Mouse (Mus musculus) ZHBTc4 (cell line): ENCODE measurements around the gene Gimap4.
"Not testable (repeated sequence)": the region's sequence is repeated elsewhere in the genome, so short reads cannot be mapped to it uniquely, and the experiment has no call there.

ENCODE experiments used
- DNase-seq: peaks from one replicate; pipeline ENCODE4 v3.0.0-alpha.2; 2011; ENCODE audit warnings: low read depth, low spot score

Gimap4 gene

DNA sequence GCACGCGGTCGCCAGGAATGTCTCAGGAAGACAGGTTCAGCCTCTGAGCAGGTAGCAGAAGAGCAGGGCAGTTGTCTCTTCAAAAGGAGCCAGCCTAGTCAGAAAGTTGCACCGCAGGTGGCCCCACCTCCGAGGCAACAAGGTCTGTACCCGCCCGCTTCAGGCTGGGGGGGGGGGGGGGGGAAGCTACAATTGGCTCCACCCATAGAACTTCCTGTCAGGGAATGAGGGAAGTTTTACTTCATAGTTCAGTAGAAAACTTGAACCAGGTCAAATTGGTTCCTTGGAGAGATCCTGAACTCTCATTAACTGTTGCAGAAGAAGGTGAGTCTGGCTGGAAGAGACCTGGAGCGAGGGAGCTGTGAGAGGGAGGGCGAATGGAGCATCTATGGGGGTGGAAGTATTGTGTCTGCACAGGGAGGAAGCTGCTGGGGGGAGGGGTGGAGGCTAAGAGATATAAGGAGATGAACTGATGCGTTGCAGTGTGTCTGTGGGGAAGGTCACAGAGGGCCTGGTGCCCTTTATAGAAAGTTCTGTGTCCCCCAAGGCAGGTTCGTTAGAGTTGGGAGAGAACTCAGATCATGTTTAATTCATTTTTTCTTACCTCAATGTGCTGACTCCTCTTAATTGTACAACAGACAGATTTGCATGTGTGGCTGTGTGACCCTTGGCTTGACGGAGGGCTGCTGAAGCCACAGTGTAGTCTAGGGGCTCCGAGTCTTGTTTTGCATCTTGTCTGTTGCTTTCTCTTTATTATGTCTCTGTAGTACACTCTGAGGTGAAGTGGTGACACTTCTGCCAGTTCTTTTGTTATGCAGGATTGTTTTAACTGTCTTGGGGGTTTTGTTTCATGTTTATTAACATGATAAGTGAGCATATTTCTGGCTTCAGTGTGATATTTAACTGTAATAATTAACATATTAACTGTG is 8.2 kb upstream of the Gimap4 start, which contains the start of gene Gimap9:
Gimap9 (plus strand) TSS at position 199 of the 929 bp plus-strand sequence.
- DNase-seq = peak; percentile 81

DNA sequence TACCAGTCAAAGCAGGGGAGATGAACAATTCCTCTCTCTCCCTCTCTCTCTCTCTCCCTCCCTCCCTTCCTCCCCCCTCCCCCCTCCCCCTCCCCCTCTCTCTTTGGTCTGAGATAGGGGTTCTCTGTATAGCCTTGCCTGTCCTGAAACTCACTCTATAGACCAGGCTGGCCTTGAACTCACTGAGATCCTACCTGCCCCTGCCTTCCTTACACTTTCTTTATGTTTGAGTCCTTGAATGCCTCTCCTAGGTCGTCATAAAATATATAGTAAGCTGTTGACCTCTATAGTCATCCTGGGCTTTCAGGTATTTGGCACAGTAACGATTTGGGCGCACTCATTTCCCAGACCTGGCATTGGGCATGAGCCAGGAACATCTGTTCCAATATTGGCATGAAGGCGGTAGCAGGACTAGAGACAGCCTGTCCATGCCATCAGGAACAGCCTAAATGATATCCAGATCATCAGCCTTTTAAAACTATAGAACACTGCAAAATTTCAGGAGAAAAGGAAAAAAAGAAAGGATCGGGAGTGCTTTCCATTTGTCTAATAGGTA is 7.4 kb upstream of the Gimap4 start:
- DNase-seq = no peak

DNA sequence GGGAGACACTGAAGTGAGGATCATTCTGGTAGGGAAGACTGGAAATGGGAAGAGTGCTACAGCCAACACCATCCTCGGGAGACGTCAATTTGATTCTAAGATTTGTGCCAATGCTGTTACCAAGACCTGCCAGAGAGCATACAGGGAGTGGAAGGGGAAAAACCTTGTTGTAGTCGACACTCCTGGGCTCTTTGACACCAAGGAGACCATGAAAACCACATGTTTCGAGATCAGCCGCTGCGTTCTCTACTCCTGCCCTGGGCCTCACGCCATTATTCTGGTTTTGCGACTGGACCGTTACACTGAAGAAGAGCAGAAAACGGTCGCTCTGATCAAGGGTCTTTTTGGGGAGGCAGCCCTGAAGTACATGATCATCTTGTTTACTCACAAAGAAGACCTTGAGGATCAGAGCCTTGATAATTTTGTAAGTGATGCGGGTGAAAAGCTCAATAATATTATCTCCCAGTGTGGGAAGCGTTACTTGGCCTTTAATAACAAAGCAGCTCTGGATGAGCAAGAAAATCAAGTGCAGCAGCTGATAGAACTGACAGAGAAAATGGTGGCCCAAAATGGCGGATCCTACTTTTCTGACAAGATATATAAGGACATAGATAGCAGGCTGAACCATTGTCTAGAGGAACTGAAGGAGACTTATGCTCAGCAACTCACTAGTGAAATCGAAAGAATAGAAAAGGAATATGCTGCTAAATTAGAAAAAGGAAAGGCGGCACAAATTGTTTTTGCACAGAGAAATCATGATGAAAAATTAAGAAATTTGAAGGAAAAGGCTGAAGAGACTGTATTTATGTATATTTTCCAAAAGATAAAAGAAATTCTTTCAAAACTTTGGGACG is 6.6 kb upstream of the Gimap4 start:
- no peak for DNase-seq

DNA sequence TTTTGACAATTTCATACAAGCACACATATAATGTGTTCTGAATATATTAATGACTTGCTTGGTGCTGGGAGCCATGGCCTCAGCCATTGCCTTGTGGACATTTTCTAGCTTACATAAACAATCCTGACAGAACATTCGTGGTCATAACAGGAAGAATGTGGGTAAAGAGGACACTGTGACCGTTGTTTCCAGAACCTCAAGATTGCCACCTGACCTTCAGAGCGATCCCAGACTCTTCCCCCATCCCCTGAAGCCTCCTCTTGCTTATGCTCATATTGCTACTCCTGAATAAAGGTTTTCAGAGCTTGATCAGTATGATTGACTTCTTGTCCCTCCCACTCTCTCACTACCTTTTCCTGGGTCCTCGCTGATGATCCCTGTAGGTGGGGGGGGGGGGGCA is 6.0 kb upstream of the Gimap4 start:
- no peak for DNase-seq

DNA sequence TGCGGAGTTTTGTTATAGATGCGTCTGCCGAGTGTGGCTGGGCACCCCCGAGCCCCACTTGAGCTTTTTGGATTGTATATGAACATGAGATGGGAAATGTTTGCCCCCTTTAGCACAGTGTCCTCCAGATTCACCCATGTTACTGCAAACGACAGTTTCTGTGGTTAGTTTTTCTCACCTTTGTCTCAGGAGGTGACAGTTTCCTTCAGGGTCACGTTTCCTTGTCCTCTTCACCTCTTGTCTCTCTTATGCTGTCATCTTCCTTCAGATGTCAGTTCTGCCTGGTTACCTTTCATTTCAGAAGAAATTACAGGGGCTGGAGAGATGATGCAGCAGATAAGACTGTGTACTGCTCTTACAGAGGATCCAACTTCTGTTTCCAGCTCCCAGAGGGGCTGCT is 4.6 kb upstream of the Gimap4 start:
- no peak for DNase-seq

DNA sequence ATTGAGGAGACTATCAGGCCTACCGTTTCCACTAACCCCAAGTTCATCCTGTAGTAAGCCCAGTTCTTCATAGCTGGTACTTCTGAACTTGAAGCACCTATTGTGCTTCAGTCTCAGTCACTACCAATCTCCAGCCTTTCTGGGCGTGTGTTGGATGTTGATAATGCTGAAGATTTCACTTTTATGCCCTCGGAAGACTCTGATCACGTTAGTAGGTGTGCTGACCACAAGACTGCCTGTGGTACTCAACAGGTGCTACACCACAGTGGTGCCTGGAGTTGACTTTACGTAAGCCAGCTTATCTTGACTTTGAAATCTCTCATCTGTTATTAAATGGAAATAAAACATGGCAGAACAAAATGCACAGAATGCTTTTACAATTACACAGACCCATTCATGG is 3.9 kb upstream of the Gimap4 start:
- no peak for DNase-seq

DNA sequence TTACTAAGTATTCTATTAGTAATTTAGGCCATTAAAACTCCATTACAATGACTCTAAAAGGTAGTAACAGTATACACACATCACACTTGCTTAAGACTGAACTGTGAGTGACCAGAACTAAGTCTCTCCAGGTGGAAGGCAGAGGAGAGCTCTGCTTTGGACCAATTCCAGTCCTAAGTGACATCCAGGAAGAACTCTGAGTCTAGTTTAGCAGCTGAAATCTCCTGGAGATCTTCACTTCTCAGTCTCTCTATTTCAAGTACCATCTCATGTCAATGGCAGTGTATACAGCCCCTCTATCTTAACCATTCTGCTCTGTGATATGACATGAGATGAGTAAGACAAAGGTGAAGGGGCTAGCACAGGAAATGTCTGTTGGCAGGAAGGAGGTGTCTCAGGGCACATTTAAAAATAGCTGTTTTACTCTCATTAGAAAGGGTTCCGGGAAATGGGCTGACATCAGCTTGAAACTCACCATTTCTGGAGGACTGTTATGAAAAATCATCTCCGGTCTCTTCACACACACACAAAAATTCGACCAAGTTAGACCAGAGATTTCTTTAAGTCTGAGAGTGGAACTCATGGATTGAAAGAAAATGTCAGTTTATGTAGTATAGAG is 2.8 kb upstream of the Gimap4 start:
- no peak for DNase-seq

DNA sequence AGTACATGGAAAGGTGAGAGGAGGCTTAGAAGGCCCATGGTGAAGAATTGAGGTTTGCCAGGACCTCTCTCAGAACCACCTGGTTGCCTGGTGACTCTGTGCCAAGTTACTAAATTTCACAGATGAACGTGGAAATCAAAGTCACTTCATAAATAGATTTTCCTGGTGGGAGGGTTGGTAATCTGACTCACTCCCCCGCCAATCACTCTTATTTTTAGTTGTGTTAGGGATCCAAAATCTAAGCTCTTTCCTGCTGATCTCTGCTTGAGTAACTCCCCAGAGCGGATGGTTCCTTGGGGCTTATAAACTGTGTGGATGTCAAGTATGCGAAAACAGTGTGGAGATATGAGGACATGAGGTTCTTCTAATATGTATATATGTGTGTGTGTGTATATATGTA is 2.1 kb upstream of the Gimap4 start:
- DNase-seq = no peak

DNA sequence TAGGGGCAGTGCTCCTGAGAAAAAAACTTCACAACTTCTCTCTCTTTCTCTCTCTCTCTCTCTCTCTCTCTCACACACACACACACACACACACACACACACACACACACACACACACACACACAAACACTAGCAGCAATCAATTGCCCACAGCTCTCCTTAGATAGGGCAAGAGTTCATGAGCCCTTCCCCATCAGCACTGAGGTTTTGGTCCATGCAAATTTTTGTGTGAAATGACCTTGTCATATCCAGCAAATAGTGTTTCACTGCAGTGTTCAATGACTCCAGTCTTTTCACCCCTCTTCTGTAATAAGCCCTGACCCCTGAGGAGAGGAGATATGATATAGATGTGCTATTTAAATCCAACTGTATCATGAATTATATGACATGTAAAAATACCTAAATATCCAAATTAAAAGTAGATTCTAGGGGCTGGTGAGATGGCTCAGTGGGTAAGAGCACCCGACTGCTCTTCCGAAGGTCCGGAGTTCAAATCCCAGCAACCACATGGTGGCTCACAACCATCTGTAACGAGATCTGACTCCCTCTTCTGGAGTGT is 1.0 kb upstream of the Gimap4 start:
- not testable (repeated sequence) for DNase-seq

DNA sequence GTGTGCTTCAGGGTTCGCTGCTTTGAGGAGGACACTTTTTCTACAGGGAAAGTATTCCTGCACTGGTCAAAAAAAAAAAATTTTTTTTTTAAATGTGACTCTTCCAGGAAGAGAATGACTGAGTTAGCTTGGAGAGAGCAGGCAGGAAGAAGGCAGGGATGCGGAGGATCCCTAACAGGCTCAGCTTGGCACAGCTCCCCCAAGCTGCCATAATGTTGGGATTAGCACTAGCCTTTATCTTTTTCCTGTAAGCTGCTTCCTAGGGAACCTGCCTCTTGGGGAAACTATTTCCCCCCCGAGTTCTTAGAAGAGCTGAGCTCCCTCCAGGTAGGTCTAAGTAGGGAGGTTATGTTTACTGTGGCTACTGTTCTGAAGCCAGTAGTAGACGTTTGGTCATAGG is 457 bp downstream of the Gimap4 start:
- no peak for DNase-seq

DNA sequence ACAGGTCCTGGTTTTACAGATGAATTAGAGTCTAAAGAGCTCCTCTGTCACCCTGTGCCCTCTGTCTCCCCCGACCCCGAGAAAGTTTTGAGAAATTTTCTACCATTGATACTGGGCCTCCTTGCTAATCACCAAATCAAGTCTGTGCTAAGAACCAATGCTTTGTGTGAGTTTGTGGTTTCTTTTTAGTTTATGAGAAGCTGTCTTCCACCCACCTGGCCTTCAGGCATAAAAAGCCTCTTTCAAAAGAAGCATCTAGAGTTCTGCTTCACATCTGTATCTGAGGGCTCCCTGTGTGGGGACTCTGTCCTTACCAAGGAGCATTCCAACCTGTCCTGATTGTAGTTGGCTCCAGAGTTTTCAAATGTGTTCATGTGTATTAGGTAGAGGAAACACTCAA is 902 bp downstream of the Gimap4 start:
- DNase-seq = no peak

DNA sequence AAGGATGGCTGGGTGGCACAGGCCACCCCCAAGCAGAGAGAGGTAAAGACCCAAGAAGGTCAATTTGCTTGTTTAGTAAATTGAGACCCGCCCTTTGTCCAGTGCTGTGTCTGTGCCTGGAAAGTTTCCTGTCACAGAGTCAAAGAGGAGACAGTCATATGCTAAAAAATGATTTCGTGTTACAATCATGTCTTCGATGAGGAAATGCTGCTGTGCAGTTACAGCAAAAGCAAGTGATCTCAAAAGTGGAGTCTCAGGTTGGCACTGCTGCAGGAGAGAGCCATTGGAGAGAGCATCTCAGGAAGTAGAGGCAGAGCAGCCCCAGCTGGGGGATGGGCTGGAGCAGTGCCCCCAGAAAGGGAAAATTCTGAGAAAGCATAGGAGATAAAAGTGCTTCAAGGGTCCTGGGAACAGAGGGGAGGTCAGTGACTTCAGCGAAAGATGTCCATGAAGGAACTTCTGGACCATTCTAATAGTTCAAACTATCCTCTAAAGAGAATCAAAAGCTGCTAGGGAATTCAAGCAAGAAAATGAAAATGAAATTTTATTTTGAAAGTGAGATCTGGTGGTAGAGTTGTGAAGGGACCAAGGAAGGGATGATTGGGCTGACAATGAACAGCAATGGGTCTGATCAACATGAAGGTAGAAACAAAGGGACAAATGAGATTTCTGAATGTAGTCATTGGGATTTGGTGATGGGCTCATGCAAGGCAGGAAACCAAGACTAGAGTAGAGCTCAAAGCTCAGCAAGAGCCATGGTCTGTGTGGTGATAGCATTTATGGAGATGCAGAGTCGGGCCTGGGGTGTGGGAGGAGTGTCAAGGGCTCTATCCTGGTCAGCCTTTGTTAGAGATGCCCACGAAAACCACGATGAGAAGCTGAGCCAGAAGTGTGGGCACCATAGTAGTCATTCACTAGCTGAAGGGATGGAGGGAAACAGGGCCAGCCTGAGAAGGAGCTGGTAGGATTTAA is 1.6 kb downstream of the Gimap4 start:
- DNase-seq = no peak

DNA sequence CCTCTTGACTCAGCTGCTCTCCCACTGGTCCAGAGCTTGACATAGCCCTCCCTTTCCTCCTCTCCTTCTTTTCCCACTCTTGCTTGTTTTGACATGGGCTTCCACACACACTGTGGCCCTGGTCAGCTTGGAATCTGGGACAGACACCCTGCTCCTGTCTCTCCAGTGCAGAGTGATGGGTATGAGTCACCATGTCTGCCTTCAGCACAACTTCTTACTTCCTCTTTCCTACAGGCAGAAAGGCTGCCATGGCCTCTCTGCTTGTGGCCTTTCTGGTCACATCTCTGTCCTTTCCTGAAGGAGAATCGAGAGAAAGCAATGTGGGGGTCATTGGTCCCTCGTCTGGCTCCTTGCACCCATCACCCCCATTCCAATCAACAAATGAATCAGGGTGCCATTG is 2.7 kb downstream of the Gimap4 start:
- DNase-seq = no peak

DNA sequence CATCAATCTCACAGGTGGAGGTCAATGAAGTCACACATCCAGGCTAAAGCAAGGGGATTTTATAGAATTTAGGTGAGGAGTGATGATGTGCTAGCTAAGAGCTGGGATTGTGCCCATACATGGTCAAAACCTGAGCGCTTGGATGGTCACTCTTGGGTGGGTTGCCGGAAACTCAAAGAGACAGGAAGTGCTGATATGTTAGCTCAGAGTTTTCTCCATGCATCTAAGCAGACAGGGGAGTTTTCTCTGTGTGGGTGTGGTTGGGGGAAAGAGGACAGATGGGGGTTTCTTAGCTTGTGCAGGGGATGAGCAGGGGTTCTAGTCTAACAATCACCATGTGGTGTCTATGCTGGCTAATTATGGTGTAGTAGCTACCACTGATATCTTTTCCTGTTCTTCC is 5.0 kb downstream of the Gimap4 start:
- no peak for DNase-seq

DNA sequence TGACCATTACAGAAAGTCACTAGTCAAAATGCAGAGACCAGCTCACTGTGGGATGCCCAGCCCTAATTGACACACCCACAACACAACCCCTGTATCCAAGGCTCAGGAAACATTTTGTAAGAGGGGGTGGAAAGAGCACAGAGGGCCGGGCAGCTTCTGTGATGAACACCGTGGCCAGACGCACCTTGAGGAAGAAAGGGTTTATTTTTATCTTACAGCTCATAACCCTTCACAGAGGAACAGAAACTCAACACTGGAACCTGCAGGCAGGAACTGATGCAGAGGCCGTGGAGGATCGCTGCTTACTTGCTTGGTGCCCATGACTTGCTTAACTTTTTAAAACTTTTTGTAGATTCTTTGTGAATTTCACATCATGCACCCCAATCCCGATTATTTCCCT is 8.6 kb downstream of the Gimap4 start:
- DNase-seq = no peak

DNA sequence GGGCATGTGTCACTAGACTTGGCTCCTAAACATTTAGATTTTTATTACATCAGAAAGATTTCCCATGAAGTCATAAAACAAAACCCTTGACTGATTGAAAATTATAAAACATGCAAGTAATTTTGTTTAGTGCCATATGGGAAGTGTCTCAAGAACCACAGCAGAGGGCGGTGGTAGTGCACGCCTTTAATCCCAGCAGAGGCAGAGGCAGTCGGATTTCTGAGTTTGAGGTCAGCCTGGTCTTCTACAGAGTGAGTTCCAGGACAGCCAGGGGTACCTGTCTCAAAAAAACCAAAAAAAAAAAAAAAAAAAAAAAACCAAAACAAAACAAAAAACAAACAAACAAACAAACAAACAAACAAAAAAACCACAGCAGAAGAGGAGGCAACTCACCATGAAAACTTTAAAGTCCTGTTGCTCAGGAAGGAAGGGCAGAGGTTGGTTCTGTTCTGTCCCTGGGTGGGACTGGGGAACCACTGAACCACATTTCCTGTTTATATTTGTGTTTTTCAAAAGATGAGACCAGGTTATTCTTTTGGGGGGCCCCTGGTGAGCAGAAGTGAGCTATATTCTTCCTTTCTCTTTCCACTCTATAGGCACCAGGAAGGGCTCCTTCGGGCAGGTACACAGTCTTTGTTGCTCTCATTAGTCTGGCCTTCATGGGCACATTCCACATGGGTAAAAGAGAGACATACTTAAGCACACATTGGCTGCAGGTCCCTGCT is 12.6 kb downstream of the Gimap4 start:
- no peak for DNase-seq

DNA sequence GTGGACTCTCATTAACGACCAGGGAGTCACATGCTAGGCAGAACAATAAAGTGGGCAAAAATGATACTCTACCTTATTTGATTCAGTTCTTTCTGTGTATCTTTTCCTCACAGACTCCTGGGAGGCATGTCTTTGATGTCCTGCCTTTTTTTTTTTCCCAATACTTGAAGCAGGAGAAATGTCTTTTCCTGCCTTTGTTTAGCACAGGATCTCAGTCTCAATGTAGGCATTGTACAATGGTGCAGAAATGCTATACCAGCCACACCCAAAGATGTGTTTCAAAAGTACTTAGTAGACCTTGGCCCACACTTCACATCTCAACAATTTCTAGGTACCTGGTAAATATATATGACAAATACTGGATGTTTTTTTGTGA is 13.2 kb downstream of the Gimap4 start:
- DNase-seq = no peak

DNA sequence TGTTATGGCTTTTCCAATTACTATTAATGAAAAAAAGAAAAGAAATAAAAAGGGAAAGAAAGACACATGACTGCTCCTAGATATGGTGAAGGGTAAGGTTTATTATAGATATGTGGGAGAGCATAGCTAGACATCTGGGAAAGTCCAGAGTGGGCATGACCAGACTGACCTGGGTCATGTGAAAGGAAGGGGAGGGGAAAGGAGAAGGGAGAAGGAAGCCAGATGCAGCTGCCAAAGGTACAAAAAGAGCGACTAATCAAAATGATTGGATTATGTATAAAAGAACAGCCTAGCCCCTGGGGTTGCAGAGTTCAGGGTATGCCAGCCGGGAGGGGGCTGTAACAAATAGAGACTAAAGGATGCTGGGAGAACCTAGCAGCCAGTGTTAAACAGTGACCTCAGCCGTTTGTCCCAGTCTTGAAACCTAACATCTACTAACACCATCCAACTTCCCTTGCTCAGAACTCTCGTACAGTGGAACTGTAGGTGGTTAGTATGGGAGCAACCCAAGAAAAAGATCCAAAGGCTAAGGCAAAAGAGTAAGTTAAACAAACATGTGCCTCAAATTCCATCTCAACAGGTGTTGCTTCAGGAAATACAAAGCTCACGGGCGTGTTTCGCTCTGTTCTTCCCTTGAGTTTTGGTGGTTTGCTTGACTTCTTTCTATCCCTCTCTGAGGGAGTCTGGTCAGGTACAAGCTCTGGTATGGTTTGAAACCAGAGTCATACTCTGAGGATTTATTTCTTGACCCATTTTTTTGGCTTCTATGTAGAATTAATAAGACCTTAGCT is 13.9 kb downstream of the Gimap4 start:
- DNase-seq = no peak

DNA sequence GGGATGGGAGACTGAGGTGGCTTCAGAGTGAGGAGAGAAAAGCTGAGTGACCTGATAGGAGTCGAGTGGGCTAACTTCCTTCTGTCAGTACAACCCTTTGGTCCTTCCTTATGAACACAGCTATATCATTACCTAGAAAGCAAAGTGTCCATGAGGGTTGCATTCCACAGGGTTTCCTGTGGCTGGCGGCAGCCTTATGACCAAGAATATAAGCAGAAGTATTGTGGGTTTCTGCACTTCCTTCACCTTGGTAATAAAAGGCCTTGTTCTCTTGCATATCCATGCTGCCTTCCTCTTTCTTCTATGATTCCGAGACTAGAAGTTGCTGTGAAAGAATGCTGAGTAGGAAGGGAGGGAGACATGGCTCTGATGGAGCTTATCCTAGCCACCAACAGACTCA is 14.5 kb downstream of the Gimap4 start:
- DNase-seq = no peak
